Mouse (Mus musculus) CH12.LX (cell line): Measurements from ENCODE around the gene Phf2. TPM values are rescaled to one million over a fixed set of nuclear protein-coding genes. Genes with fewer than 3 reads are reported as not detected.

ENCODE experiments used
- DNase-seq: peaks from one replicate; pipeline ENCODE4 v3.0.0-alpha.2; 2013; ENCODE audit errors: extremely low read depth
- H3K27ac ChIP-seq: 2 replicates; pipeline ENCODE4 v1.5.1; 2012; ENCODE audit warnings: low read depth, mild to moderate bottlenecking, control low read depth, moderate library complexity; ENCODE audit not compliant: insufficient read depth
- H3K27me3 ChIP-seq: replicated peaks from 2 replicates; pipeline ENCODE3; 2012; ENCODE audit warnings: inconsistent platforms
- H3K36me3 ChIP-seq, 2 experiments: replicated peaks in 1 of 2; 2 replicates each; pipeline versions ENCODE3 to v1.6.1; 2012; ENCODE audit warnings: inconsistent platforms in 1 of 2, low read length in 1 of 2, mild to moderate bottlenecking in 1 of 2, mixed read lengths in 1 of 2, moderate library complexity in 1 of 2; ENCODE audit not compliant: control insufficient read depth in 1 of 2, insufficient read depth in 1 of 2
- H3K4me1 ChIP-seq, 2 experiments: 2 replicates each; pipeline ENCODE4 v1.6.1; 2012; ENCODE audit warnings: inconsistent platforms in 1 of 2, moderate library complexity in 1 of 2; ENCODE audit not compliant: insufficient read depth in 2 of 2, control insufficient read depth in 1 of 2
- H3K4me2 ChIP-seq: 2 replicates; pipeline ENCODE4 v1.6.1; 2012; ENCODE audit warnings: low read depth, mild to moderate bottlenecking, control low read depth; ENCODE audit not compliant: poor library complexity, insufficient read depth, severe bottlenecking
- H3K4me3 ChIP-seq, 3 experiments: fragments of 150-350 bp in 1 of 3; sonication (generic) in 1 of 3; replicated peaks in 1 of 3; 2 replicates each; pipeline versions ENCODE3 to v1.5.1; 2011 to 2012; ENCODE audit warnings: low read depth in 2 of 3, low read length in 2 of 3, mild to moderate bottlenecking in 2 of 3, moderate library complexity in 2 of 3, control low read depth in 1 of 3, improper control_type of control experiment in 1 of 3, inconsistent platforms in 1 of 3, mixed read lengths in 1 of 3; ENCODE audit not compliant: poor library complexity in 1 of 3
- H3K79me2 ChIP-seq: replicated peaks from 2 replicates; pipeline ENCODE4 v1.6.1; 2012; ENCODE audit warnings: mild to moderate bottlenecking, moderate library complexity; ENCODE audit not compliant: control insufficient read depth, poor library complexity, insufficient read depth, severe bottlenecking; ENCODE audit errors: extremely low read depth
- H3K9ac ChIP-seq: 2 replicates; pipeline ENCODE4 v1.6.1; 2012; ENCODE audit warnings: low read depth, mild to moderate bottlenecking, control low read depth, moderate library complexity; ENCODE audit not compliant: insufficient read depth
- H3K9me3 ChIP-seq: replicated peaks from 2 replicates; pipeline ENCODE3; 2012; ENCODE audit warnings: low read length, inconsistent platforms, mixed read lengths
- BHLHE40 ChIP-seq: IDR thresholded peaks from 2 replicates; pipeline ENCODE4 v1.6.1; 2011; ENCODE audit warnings: mild to moderate bottlenecking, low read depth, low read length, improper control_type of control experiment
- CHD1 ChIP-seq: IDR thresholded peaks from 2 replicates; pipeline ENCODE4 v1.6.1; 2012; ENCODE audit warnings: low read depth, low read length, improper control_type of control experiment, inconsistent platforms
- CHD2 ChIP-seq: IDR thresholded peaks from 2 replicates; pipeline ENCODE4 v1.6.1; 2011; ENCODE audit warnings: low read length, improper control_type of control experiment
- CTCF ChIP-seq, 2 experiments: IDR thresholded peaks in 1 of 2; conservative IDR thresholded peaks in 1 of 2; 2 replicates each; pipeline ENCODE4 v1.5.1; 2011 to 2012; ENCODE audit warnings: low read depth in 2 of 2, low read length in 2 of 2, improper control_type of control experiment in 1 of 2, inconsistent platforms in 1 of 2, mild to moderate bottlenecking in 1 of 2, moderate library complexity in 1 of 2
- E2F4 ChIP-seq: IDR thresholded peaks from 2 replicates; pipeline ENCODE4 v1.6.1; 2011; ENCODE audit warnings: low read depth, low read length, improper control_type of control experiment; ENCODE audit not compliant: insufficient replicate concordance
- EP300 ChIP-seq: IDR thresholded peaks from 2 replicates; pipeline ENCODE4 v1.6.1; 2011; ENCODE audit warnings: low read length, improper control_type of control experiment
- ETS1 ChIP-seq: conservative IDR thresholded peaks from 2 replicates; pipeline ENCODE4 v1.6.1; 2012; ENCODE audit warnings: low read depth, mild to moderate bottlenecking, inconsistent platforms, low read length, improper control_type of control experiment, moderate library complexity
- KAT2A ChIP-seq: IDR thresholded peaks from 2 replicates; pipeline ENCODE4 v1.6.1; 2012; ENCODE audit warnings: low read length, improper control_type of control experiment, inconsistent platforms; ENCODE audit not compliant: insufficient replicate concordance
- MAX ChIP-seq: IDR thresholded peaks from 2 replicates; pipeline ENCODE4 v1.6.1; 2011; ENCODE audit warnings: low read length, improper control_type of control experiment
- MAZ ChIP-seq: IDR thresholded peaks from 2 replicates; pipeline ENCODE4 v1.6.1; 2012; ENCODE audit warnings: low read depth, mild to moderate bottlenecking, inconsistent platforms, low read length, improper control_type of control experiment, moderate library complexity
- MEF2A ChIP-seq: IDR thresholded peaks from 2 replicates; pipeline ENCODE4 v1.6.1; 2014; ENCODE audit warnings: low read depth, mild to moderate bottlenecking, inconsistent platforms, low read length, improper control_type of control experiment, borderline replicate concordance
- MXI1 ChIP-seq: IDR thresholded peaks from 2 replicates; pipeline ENCODE4 v1.6.1; 2011; ENCODE audit warnings: mild to moderate bottlenecking, low read depth, low read length, improper control_type of control experiment
- MYC ChIP-seq: IDR thresholded peaks from 2 replicates; pipeline ENCODE4 v1.6.1; 2011; ENCODE audit warnings: low read depth, mild to moderate bottlenecking, improper control_type of control experiment, low read length
- NRF1 ChIP-seq: IDR thresholded peaks from 2 replicates; pipeline ENCODE4 v1.6.1; 2014; ENCODE audit warnings: low read depth, mild to moderate bottlenecking, inconsistent platforms, low read length, improper control_type of control experiment, moderate library complexity
- PAX5 ChIP-seq: IDR thresholded peaks from 2 replicates; pipeline ENCODE4 v1.6.1; 2012; ENCODE audit warnings: low read length, inconsistent platforms, mixed read lengths
- POLR2AphosphoS2 ChIP-seq: IDR thresholded peaks from 2 replicates; pipeline ENCODE4 v1.6.1; 2011; ENCODE audit warnings: low read depth, low read length, improper control_type of control experiment
- RCOR1 ChIP-seq: conservative IDR thresholded peaks from 2 replicates; pipeline ENCODE4 v1.6.1; 2012; ENCODE audit warnings: low read depth, mild to moderate bottlenecking, inconsistent platforms, low read length, improper control_type of control experiment
- SIN3A ChIP-seq: IDR thresholded peaks from 2 replicates; pipeline ENCODE4 v1.6.1; 2012; ENCODE audit warnings: low read length, improper control_type of control experiment, inconsistent platforms
- SMC3 ChIP-seq: IDR thresholded peaks from 2 replicates; pipeline ENCODE4 v1.6.1; 2011; ENCODE audit warnings: low read depth, low read length, improper control_type of control experiment
- TBP ChIP-seq: conservative IDR thresholded peaks from 2 replicates; pipeline ENCODE4 v1.6.1; 2011; ENCODE audit warnings: low read depth, low read length, improper control_type of control experiment
- USF1 ChIP-seq: IDR thresholded peaks from 2 replicates; pipeline ENCODE4 v1.6.1; 2014; ENCODE audit warnings: low read depth, mild to moderate bottlenecking, inconsistent platforms, low read length, improper control_type of control experiment
- USF2 ChIP-seq: conservative IDR thresholded peaks from 2 replicates; pipeline ENCODE4 v1.6.1; 2011; ENCODE audit warnings: low read depth, low read length, improper control_type of control experiment
- ZC3H11A ChIP-seq: IDR thresholded peaks from 2 replicates; pipeline ENCODE4 v1.6.1; 2012; ENCODE audit warnings: low read depth, mild to moderate bottlenecking, inconsistent platforms, low read length, improper control_type of control experiment
- ZKSCAN1 ChIP-seq: IDR thresholded peaks from 2 replicates; pipeline ENCODE4 v1.6.1; 2012; ENCODE audit warnings: low read depth, inconsistent platforms, low read length, improper control_type of control experiment, borderline replicate concordance
- ZMIZ1 ChIP-seq: IDR thresholded peaks from 2 replicates; pipeline ENCODE4 v1.6.1; 2012; ENCODE audit warnings: low read depth, mild to moderate bottlenecking, inconsistent platforms, low read length, improper control_type of control experiment
- ZNF384 ChIP-seq: IDR thresholded peaks from 2 replicates; pipeline ENCODE4 v1.6.1; 2012; ENCODE audit warnings: low read depth, low read length, improper control_type of control experiment, inconsistent platforms
- dilution Hi-C: fragments of 300-500 bp; cut with MboI; formaldehyde crosslinking; loops from 2 replicates; pipeline ENCODE4 v1.14.3; 2020; ENCODE audit warnings: low sequenced_read_pairs; ENCODE audit not compliant: extremely low pct_unique_long_range_greater_than_20kb, extremely low pct_ligation_motif_present
- in situ Hi-C: fragments of 300-500 bp; cut with MboI; formaldehyde crosslinking; loops from 3 replicates; pipeline ENCODE4 v1.14.3; 2019; ENCODE audit warnings: low sequenced_read_pairs, low pct_ligation_motif_present, low pct_unique_long_range_greater_than_20kb, mixed read lengths
- polyA plus RNA-seq: library from polyadenylated mRNA; unstranded; fragments of >175 nt; gene quantifications from 2 replicates; pipeline ENCODE4 v1.2.1, GENCODE M21; 2012; ENCODE audit warnings: low read depth; ENCODE audit not compliant: insufficient read length
- total RNA-seq, 2 experiments: library from RNA; depleted of rRNA; stranded (reverse); fragments of 300-350 nt in 1 of 2; fragments of >200 nt in 1 of 2; gene quantifications; 2 replicates each; pipeline ENCODE4 v1.2.3; 2012 to 2014

Phf2 gene
- total and polyA plus RNA-seq, 3 experiments, result 2.3 to 14.2 (median 6.7) TPM

DNA sequence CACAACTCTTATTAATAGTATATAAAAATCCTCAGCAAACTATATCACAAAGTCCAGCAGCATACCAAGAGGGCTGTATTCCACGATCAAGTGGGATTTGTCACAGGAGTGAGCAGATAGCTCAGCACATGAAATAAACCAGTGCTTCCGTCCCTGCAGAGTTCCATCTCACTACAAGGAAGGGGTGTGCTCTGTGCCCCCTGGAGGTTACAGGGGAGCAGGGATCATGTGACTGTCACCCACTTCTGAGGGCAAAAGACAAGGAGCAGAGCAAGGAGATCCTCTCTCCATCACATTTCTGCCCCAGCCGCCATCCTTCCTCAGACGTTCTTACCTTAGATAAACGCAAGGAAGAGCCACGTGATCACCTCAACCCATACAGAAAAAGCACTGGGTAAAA, 33.4 kb downstream of the Phf2 start:
- Histone ChIP-seq H3K27ac (no peak overlapping the region), H3K9me3 (no peaks in the 10 kb centered on the region), H3K4me2 (no peak overlapping the region), H3K27me3 (no peaks in the 10 kb centered on the region), H3K36me3 (peaks cover 0 to 38% of the 10 kb centered on the region in 2 experiments), H3K4me1 (peaks cover 15 to 55% of the 10 kb centered on the region in 2 experiments), H3K9ac (no peak overlapping the region), H3K4me3 (no peak overlapping the region), H3K79me2 (no peaks in the 10 kb centered on the region)
- DNase-seq, result no peak
- dilution Hi-C loops, result no loop called here
- no peak for TF ChIP-seq ZC3H11A
- no peak for TF ChIP-seq ZMIZ1
- no peak for TF ChIP-seq MYC
- no peak for TF ChIP-seq MEF2A
- no peak for TF ChIP-seq CTCF (conservative IDR thresholded peaks at IDR 0.05 in 1 of 2, IDR thresholded peaks at IDR 0.05 in 1 of 2; ENCODE audit: low read depth in 2 of 2, low read length in 2 of 2)
- no peak for TF ChIP-seq KAT2A
- no peak for TF ChIP-seq RCOR1
- TF ChIP-seq E2F4, result no peak
- TF ChIP-seq BHLHE40, result no peak
- TF ChIP-seq MAX, result no peak
- TF ChIP-seq USF1, result no peak
- TF ChIP-seq MAZ, result no peak
- TF ChIP-seq CHD1, result no peak
- TF ChIP-seq ETS1, result no peak
- no peak for TF ChIP-seq CHD2
- no peak for TF ChIP-seq SMC3
- in situ Hi-C loops, result no loop called here

DNA sequence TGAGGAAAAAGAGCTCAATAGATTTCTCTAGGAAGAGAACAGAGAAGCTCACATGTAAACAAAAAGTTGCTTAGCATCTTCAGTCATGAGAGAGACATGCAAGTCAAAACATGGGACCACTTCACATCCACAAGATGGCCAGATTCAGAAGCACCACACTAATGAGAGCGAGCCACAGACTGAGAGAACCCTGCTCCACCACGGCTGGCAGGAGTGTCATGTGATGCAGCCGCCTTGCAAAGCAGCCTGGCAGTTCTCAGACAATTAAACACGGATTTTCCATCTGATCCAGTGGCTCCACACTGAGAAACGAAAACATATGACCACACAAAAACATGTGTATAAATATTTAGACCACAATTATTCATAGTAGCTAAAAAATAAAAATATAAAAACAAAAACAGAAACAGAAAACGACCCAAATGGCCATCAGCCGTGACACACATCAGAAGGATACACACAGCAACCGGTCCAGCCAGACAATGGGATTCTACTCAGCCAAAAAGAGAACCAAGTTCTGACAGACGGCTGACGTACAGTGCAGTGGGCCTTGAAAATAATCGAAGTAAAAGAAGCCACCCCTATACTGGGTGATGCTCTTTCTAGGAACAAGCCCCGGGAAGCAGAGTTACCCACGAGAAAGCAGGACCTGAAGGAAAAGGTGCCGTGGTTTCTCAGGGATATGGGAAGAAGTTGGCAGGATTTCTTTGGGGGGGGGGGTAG, 40.2 kb downstream of the Phf2 start:
- no peak for DNase-seq
- no peak overlapping the region for H3K4me2 ChIP-seq
- no peaks in the 10 kb centered on the region for H3K9me3 ChIP-seq
- H3K79me2 ChIP-seq, result no peaks in the 10 kb centered on the region
- H3K36me3 ChIP-seq, result peaks cover 17 to 83% of the 10 kb centered on the region in 2 experiments
- dilution Hi-C loops (no loop called here), in situ Hi-C loops (no loop called here)
- no peak for TF ChIP-seq ZKSCAN1
- no peak for TF ChIP-seq PAX5
- no peak for TF ChIP-seq CTCF (conservative IDR thresholded peaks at IDR 0.05 in 1 of 2, IDR thresholded peaks at IDR 0.05 in 1 of 2; ENCODE audit: low read depth in 2 of 2, low read length in 2 of 2)
- no peak for TF ChIP-seq USF1
- TF ChIP-seq NRF1, result no peak
- no peak for TF ChIP-seq EP300
- TF ChIP-seq SIN3A, result no peak
- no peak for TF ChIP-seq ZNF384
- TF ChIP-seq TBP, result no peak
- TF ChIP-seq MXI1, result no peak
- TF ChIP-seq E2F4, result no peak
- no peak for TF ChIP-seq MAZ
- no peak for TF ChIP-seq USF2
- TF ChIP-seq POLR2AphosphoS2, result no peak
- H3K27ac ChIP-seq, result no peak overlapping the region
- H3K4me1 ChIP-seq, result peaks cover 0 to 20% of the 10 kb centered on the region in 2 experiments; a peak in 2 of 4 replicates
- no peak overlapping the region for H3K4me3 ChIP-seq
- no peak overlapping the region for H3K9ac ChIP-seq
- no peaks in the 10 kb centered on the region for H3K27me3 ChIP-seq
